Mouse (Mus musculus): ENCODE measurements at regions not wholly inside any gene's neighbourhood (a gene's known extent, or its start where the extent isn't known, plus 50 kb on each side); places are given as distances from the start of the nearest gene placed in this dataset.

DNA sequence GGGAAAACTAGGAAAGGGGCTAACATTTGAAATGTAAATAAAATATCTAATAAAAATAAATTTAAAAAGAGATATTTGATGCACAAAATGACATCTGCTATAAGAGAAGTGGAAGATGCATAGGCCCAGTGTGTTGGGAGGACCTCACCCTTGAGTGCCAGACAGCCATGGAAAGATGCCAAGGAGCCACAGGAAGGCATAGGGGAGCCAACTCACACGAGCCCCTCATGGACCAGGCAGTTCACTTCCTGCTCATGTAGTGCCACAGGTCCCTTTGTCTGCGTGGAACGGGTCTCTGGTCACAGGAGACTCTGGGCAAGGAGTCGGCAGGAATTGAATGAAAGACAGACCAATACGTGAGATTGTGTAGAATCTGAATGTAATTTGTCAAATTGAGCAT lies 152.0 kb downstream of the Med10 start:
- POLR2A ChIA-PET, result no interaction called here

DNA sequence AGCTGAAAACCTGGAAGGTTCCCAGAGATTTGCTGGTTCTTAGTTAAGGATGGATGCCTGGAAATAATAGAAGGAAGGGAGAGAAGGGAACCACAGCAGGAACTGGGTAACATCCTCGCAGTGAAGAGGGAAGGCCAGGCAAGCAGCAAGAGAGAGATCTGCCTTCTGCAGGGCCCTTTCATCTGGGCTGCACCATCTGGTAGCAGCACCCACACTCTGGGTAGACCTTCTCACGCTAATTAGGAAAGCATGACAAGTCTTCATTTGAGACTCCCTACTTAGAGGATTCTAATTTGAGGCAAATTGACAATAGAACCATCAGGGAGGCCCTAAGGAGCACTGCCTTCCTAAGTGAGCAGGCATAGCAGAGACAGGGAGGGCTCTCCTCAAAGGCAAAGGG lies 153.3 kb downstream of the Med10 start:
- POLR2A ChIA-PET, result no interaction called here
- no peak for DNase-seq (ENCODE audit: low read depth, low spot score)
- no peak for ATAC-seq
- no peaks in the 10 kb centered on the region for H3K27me3 ChIP-seq
- CTCF ChIA-PET, result no interaction called here
- in situ Hi-C loops (cut with MboI; ENCODE audit: low pct_unique_long_range_greater_than_20kb), result no loop called here
- TF ChIP-seq CTCF (IDR thresholded peaks at IDR 0.05), result no peak

More for the DNA sequence above, 152.0 kb downstream of the Med10 start:
- no peak for TF ChIP-seq CTCF (IDR thresholded peaks at IDR 0.05)
- CTCF ChIA-PET, result no interaction called here
- in situ Hi-C loops (cut with MboI; ENCODE audit: low pct_unique_long_range_greater_than_20kb), result no loop called here
- H3K27me3 ChIP-seq, result no peaks in the 10 kb centered on the region
- DNase-seq (ENCODE audit: low read depth, low spot score) (no peak), ATAC-seq (no peak)

DNA sequence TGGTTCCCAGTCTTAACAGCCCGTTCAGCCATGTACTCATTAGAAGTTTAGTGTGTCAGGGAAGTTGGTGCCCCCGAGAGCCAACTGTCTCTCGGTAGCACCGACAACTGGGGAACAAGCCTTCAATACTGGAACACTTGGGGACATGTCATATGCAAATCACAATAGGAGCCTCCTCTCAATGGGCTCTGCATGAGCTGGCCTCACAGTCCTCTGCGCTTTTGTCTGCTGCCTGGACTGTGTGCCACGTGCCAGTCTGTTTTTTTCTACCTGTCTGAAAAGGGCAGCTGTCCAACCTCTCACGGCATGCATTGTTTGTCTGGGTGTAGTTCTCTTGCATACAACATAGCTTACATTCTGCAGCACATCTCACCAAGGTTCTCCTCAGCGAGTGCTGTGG lies 161.7 kb downstream of the Med10 start:
- ChIA-PET POLR2A (no interaction called here), CTCF (no interaction called here)
- in situ Hi-C loops (cut with MboI; ENCODE audit: low pct_unique_long_range_greater_than_20kb), result no loop called here
- ATAC-seq (no peak), DNase-seq (ENCODE audit: low read depth, low spot score) (no peak)
- peaks cover 3% of the 10 kb centered on the region for H3K27me3 ChIP-seq
- TF ChIP-seq CTCF (IDR thresholded peaks at IDR 0.05), result no peak

DNA sequence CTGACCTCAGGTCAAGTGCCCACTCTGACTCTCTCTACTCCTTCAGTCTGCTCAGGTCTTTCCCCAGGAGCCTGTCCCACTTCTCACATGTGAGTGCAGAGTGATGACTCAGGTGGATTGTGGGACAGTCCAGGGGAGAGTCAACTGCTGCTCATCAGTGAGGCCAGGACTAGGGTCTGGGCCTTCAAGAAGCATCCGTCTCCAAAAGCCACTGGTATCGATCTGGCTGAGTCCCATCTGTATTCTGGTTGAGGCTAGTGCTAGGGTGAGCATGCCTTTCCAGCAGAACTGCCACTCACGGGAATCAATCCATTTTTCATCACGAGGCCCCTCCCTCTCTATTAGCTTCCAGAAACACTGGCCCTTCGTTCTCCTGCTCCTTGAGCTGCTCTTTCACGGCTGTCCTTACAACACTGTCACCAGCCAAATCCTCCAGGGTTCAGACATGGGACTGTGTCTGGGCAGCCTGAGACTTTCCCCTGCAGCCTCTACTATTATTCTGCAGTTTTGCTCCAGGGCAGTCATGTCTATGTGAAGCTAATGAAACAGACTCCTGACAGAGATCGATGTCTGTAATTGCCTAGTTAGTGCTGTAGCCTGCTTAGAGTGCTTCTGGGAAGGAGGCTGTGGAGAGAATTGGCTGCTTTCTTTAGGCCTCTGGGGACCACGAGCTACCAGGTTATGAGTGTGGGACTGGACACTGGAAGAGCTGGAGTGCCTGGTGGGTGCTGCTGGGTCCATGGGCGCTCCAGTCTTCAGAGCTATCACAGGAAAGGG lies 169.3 kb downstream of the Med10 start:
- H3K27me3 ChIP-seq, result no peaks in the 10 kb centered on the region
- ATAC-seq (no peak), DNase-seq (ENCODE audit: low read depth, low spot score) (no peak)
- no peak for TF ChIP-seq CTCF (IDR thresholded peaks at IDR 0.05)
- ChIA-PET CTCF (no interaction called here), POLR2A (no interaction called here)
- in situ Hi-C loops (cut with MboI; ENCODE audit: low pct_unique_long_range_greater_than_20kb), result no loop called here

DNA sequence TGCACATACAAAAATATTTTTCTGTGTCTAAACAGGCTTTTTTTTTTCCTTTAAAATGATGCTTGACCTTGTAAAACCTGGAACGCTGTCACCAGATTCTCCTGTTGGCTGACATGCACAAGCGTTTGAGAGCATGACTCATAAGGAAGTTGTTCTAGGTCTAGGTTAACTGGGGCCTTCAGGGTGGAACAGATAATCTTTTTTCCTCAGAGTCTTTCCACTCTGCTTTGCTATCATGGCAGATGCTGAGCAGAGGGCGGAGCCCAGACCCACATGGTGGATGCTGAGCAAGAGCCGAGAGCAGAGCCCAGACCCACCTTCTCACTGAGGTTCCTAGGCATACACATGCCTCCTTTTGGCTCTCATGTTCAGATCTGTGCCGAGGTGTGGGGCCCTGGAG lies 172.6 kb downstream of the Med10 start:
- DNase-seq (ENCODE audit: low read depth, low spot score) (no peak), ATAC-seq (no peak)
- ChIA-PET POLR2A (no interaction called here), CTCF (no interaction called here)
- TF ChIP-seq CTCF (IDR thresholded peaks at IDR 0.05), result no peak
- no peaks in the 10 kb centered on the region for H3K27me3 ChIP-seq
- in situ Hi-C loops (cut with MboI; ENCODE audit: low pct_unique_long_range_greater_than_20kb), result no loop called here

DNA sequence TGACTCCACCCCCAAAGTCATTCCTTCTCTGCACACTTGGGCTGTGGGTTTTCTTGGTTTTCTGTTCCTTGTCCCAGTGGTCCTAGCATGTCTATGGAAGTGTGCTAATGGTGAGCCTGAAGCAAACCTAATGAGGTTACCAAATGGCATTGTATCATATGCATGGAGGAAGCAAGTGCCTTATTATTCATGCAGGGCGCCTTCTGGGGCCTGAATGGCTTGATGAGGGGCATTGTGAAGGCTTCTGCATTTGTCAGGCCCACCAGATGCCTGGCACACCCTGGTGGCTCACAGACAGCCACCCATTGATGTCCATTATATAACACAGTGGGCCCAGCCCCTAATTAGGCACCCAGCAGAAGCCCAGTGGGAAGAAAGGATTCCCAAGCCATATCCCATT lies 182.0 kb downstream of the Med10 start:
- in situ Hi-C loops (cut with MboI; ENCODE audit: low pct_unique_long_range_greater_than_20kb), result loop anchor here (10.0 kb wide), 1 partner anchor 289 kb away; no protein-coding TSS in a partner anchor
- TF ChIP-seq CTCF (IDR thresholded peaks at IDR 0.05), result no peak
- CTCF ChIA-PET, result no interaction called here

DNA sequence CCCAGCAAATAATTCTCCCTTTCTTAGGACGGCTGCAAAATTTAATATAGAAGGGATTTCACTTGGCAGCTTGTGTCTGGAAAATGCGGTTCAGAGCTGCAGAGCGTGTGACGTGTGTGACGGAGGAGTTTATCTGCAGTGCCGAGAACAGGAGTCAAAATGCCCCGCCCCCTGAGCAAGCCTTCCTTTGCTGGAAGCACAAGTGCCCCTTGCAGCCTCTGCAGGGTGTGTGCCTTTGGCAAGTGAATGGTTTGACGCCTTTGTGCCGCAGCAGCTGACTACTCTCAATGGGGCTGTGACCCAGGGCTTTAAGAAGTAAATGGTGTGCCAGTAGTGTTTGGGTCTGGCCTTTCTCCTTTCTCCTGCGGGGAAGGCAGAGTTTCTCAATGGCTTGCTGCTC lies 185.0 kb downstream of the Med10 start:
- TF ChIP-seq CTCF (IDR thresholded peaks at IDR 0.05), result no peak
- POLR2A ChIA-PET, result no interaction called here
- H3K27me3 ChIP-seq, result peaks cover 4% of the 10 kb centered on the region
- CTCF ChIA-PET, result no interaction called here
- DNase-seq (ENCODE audit: low read depth, low spot score) (no peak), ATAC-seq (no peak)
- in situ Hi-C loops (cut with MboI; ENCODE audit: low pct_unique_long_range_greater_than_20kb), result loop anchor here (10.0 kb wide), 1 partner anchor 292 kb away; no protein-coding TSS in a partner anchor

More for the DNA sequence above, 182.0 kb downstream of the Med10 start:
- DNase-seq (ENCODE audit: low read depth, low spot score), result no peak
- no peak for ATAC-seq
- H3K27me3 ChIP-seq, result peaks cover 7% of the 10 kb centered on the region
- POLR2A ChIA-PET, result no interaction called here

DNA sequence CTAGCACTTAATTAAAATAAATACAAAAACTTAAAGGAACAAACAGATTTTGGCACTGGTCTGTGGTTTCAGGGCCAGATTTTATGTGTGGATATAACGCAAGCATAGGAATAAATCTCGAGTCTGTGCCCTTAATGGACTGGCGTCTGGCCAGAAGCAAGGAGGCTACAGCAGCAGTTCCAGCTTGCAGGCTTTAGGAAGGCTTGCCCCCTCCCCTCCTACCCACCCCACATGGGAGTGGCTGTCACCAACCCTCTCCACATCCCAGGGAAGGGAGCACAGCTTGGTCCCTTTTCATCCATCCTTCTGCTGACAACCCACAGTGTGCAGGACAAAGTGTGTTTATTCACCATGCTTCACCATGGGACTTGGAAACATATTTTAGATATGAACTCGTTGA lies 186.1 kb downstream of the Med10 start:
- in situ Hi-C loops (cut with MboI; ENCODE audit: low pct_unique_long_range_greater_than_20kb), result loop anchor here (10.0 kb wide), 1 partner anchor 294 kb away; no protein-coding TSS in a partner anchor
- ChIA-PET POLR2A (no interaction called here), CTCF (no interaction called here)
- DNase-seq (ENCODE audit: low read depth, low spot score) (no peak), ATAC-seq (no peak)
- H3K27me3 ChIP-seq, result peaks cover 4% of the 10 kb centered on the region
- TF ChIP-seq CTCF (IDR thresholded peaks at IDR 0.05), result no peak

DNA sequence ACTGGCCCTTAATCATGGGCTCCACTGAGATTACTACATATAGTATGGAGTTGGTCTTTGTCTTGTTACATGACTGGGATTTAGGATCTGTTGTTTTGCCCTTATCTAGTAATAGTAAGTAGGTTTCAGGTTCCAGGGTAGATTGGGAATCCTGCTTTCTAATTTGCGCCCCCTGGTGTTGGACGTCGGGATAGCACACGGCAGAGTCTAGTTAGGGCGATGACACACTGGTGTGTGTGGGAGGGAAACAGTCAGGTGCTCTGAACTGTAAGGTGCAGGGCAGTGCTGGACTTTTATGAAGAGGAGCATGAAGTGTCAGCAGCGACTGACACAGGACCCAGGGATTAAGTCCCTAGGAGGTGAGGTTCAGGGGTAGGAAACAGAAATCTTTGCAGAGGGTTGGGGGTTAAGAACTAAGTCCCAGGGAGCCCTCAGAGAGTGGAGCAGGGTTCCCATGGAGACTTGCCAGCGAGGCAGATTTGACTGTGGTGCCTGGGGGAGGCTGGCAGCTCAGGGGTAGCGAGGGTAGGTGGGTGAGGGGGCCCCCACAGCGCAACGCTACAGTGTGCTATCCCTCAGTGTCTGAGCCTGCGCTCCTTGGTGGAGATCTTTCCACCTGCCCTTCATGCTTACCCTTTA lies 189.2 kb downstream of the Med10 start:
- ChIA-PET CTCF (no interaction called here), POLR2A (no interaction called here)
- TF ChIP-seq CTCF (IDR thresholded peaks at IDR 0.05), result peak; percentile 80
- H3K27me3 ChIP-seq, result peaks cover 4% of the 10 kb centered on the region
- in situ Hi-C loops (cut with MboI; ENCODE audit: low pct_unique_long_range_greater_than_20kb), result no loop called here
- no peak for DNase-seq (ENCODE audit: low read depth, low spot score)
- no peak for ATAC-seq

DNA sequence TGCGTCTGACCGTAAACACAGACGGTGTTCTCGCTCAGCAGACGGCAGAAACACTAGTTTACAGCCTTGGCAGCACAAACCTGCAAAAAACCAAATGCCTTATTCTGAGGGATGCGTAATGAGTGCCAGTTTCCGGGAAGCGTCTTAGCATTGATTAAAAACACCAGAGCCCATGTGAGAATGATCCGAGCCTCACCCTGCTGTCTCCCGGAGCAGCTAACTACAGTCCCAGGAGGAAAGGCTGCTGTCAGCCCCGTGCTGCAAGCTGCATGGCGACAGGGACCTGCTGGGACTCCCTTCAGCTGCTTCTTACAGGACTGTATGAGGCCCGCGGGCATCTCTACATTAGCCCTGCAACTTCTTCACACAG lies 189.7 kb downstream of the Med10 start:
- no peak for TF ChIP-seq CTCF (IDR thresholded peaks at IDR 0.05)
- ChIA-PET CTCF (no interaction called here), POLR2A (no interaction called here)
- in situ Hi-C loops (cut with MboI; ENCODE audit: low pct_unique_long_range_greater_than_20kb), result no loop called here
- peaks cover 4% of the 10 kb centered on the region for H3K27me3 ChIP-seq
- DNase-seq (ENCODE audit: low read depth, low spot score) (no peak), ATAC-seq (no peak)

DNA sequence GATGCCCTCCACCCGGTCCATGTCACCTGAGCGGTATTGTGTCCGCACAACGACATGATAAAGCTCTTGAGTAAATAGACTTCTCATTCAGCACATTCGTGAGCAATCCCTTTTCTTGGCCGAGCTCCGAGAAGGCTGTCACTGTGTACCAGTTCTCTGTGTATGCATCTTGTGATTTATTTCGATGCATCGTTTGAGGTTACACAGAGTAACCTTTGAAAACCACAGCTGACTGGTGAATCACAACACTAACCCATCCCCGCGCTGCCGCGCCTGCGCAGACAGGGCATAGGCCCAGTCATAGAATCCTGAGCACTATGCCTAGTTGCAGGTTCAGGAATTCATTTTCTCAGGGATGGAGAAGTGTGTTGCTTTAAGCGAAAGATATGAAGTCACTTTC lies 201.4 kb downstream of the Med10 start:
- POLR2A ChIA-PET, result no interaction called here
- ATAC-seq (no peak), DNase-seq (ENCODE audit: low read depth, low spot score) (no peak)
- in situ Hi-C loops (cut with MboI; ENCODE audit: low pct_unique_long_range_greater_than_20kb), result no loop called here
- CTCF ChIA-PET, result no interaction called here
- no peaks in the 10 kb centered on the region for H3K27me3 ChIP-seq
- TF ChIP-seq CTCF (IDR thresholded peaks at IDR 0.05), result no peak

DNA sequence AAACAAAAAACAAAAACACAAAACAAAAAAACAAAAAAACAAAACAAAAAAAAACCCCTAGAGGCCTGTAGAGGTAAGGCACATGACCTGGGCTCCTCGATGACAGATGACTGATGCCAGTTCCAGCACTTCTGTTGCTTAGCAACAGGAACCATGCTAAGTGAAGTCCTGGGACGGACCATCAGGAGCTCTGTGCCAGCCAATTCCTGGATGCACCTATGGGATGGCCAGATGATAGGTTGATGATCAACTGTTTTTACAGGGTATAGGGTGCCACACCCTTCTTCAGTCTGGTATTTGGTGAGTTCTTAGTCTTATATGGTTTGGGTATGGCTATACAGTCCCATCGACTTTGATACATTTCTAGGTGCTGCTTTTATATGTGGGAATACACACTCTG lies 209.9 kb downstream of the Med10 start:
- DNase-seq (ENCODE audit: low read depth, low spot score), result no peak
- H3K27me3 ChIP-seq, result peaks cover 3% of the 10 kb centered on the region
- in situ Hi-C loops (cut with MboI; ENCODE audit: low pct_unique_long_range_greater_than_20kb), result no loop called here
- ChIA-PET CTCF (no interaction called here), POLR2A (no interaction called here)
- ATAC-seq, result no peak
- no peak for TF ChIP-seq CTCF (IDR thresholded peaks at IDR 0.05)
